Mouse (Mus musculus): ENCODE data around the gene Kcnv2. TPM values are rescaled to one million over a fixed set of nuclear protein-coding genes. Genes with fewer than 3 reads are reported as not detected.

Gene Kcnv2
- not detected in 2 replicates for polyA plus RNA-seq (2015; fragmentation: Nextera tagmentation; extraction: Ambion mirVana)

DNA sequence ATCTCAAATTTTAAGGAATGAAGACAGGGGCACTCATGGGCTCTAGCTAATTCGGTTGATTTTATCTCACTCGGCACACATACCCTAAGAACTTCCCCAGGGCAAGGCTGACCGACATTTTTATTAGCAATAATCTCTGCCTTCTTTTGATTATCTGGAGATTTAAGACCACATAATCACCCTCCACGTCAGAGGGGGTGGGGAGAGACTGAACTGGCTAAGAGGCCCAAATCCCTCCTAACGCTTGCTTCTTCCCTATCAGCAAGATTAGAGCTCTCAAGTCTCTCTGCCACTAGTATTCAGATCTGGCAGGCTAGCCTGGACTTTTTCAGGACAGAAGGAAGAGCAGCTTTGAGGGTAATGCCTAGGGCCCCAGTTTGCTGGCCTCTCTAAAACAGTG is at the start of gene Kcnv2:
Gene Kcnv2, plus strand, starts transcription at position 308 of the 400 bp plus-strand sequence.
- ATAC-seq (ENCODE audit: insufficient read depth), result no peak
- 41% methylated on average over 5 of the region's 5 CpGs for WGBS (ENCODE audit: insufficient replicate concordance)
- H3K4me2 ChIP-seq, result no peak within 1 kb of the TSS

DNA sequence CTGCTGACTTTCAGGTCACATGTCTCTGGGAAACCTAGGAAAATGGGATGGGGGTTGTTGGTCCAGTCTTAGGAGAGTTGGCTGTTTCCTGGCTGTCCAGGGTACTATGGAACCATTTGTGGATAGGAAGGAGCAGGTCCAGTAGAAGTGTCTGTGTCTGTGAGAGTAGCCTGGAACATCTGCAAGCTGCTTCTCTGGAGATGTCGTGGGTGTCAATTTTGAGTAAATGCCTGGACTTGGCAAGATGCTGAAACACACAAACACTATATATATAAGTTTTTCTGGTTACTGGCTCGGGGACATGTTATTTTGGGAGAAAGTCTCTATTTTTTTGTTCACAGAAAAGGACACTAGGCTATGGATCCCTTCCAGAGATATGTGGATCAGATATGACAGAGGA is 49.0 kb upstream of the Kcnv2 start:
- Histone ChIP-seq H3K4me2 (no peak overlapping the region), H3K9me3 (replicated peaks) (no peaks in the 10 kb centered on the region), H3K9ac (no peak overlapping the region), H3K4me1 (replicated peaks) (no peaks in the 10 kb centered on the region), H3K27me3 (no peaks in the 10 kb centered on the region), H3K36me3 (replicated peaks) (no peaks in the 10 kb centered on the region), H3K4me3 (replicated peaks) (no peak overlapping the region), H3K27ac (replicated peaks) (no peak overlapping the region)
- WGBS (ENCODE audit: insufficient replicate concordance), result 45% methylated on average over 2 of the region's 2 CpGs
- ATAC-seq (ENCODE audit: insufficient read depth), result no peak

More for the DNA sequence above, at the start of gene Kcnv2:
- H3K4me1 ChIP-seq (replicated peaks), result 0 out of 2 replicates have a peak, but pooled peaks cover 6% of the 10 kb centered on the region
- H3K9me3 ChIP-seq (replicated peaks), result no peaks in the 10 kb centered on the region
- no peak within 1 kb of the TSS for H3K4me3 ChIP-seq (replicated peaks)
- no peak within 1 kb of the TSS for H3K9ac ChIP-seq
- no peak within 1 kb of the TSS for H3K27ac ChIP-seq (replicated peaks)
- no peaks in the 10 kb centered on the region for H3K27me3 ChIP-seq
- no peaks in the 10 kb centered on the region for H3K36me3 ChIP-seq (replicated peaks)

DNA sequence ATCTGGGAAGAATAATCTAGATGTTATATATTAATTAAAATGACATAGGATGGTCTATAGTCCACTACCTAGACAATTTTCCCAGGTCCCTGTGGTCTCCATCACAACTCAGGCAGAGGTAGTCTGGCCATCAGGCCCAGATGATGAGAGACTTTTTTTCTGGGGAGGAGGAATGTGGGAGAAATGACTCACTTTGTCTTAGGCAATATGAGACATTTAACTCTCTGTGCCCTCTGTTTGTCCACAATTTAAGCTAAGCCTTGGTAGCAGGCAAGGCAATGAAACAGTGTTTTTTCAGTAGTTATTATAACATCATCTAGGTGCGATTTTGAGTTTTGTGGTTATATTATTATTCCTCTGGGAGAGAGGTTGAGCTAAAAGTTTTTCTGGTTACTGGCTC is 48.0 kb upstream of the Kcnv2 start:
- no peak overlapping the region for H3K9ac ChIP-seq
- no peaks in the 10 kb centered on the region for H3K27me3 ChIP-seq
- ATAC-seq (ENCODE audit: insufficient read depth), result no peak
- H3K4me1 ChIP-seq (replicated peaks), result no peaks in the 10 kb centered on the region
- no peak overlapping the region for H3K27ac ChIP-seq (replicated peaks)
- no peak overlapping the region for H3K4me2 ChIP-seq
- WGBS (ENCODE audit: insufficient replicate concordance), result 35% methylated on average over 1 of the region's 1 CpGs
- no peaks in the 10 kb centered on the region for H3K36me3 ChIP-seq (replicated peaks)
- H3K9me3 ChIP-seq (replicated peaks), result no peaks in the 10 kb centered on the region
- H3K4me3 ChIP-seq (replicated peaks), result no peak overlapping the region

- no peaks in the 10 kb centered on the region for H3K27me3 ChIP-seq
These were observed 43.2 kb upstream of the Kcnv2 start for GRCm38 (mm10) chr19:27279174-27279573.

GRCm38 (mm10) chr19:27310039-27310438 is 12.3 kb upstream of the Kcnv2 start:
- H3K27ac ChIP-seq (replicated peaks), result no peak overlapping the region
- no peaks in the 10 kb centered on the region for H3K27me3 ChIP-seq
- 54% methylated on average over 2 of the region's 2 CpGs for WGBS (ENCODE audit: insufficient replicate concordance)
- ATAC-seq (ENCODE audit: insufficient read depth), result no peak
- no peaks in the 10 kb centered on the region for H3K36me3 ChIP-seq (replicated peaks)
- H3K9me3 ChIP-seq (replicated peaks), result no peaks in the 10 kb centered on the region
- no peaks in the 10 kb centered on the region for H3K4me1 ChIP-seq (replicated peaks)
- no peak overlapping the region for H3K4me3 ChIP-seq (replicated peaks)
- no peak overlapping the region for H3K4me2 ChIP-seq
- H3K9ac ChIP-seq, result no peak overlapping the region

More at GRCm38 (mm10) chr19:27279174-27279573, 43.2 kb upstream of the Kcnv2 start:
- no peak overlapping the region for H3K27ac ChIP-seq (replicated peaks)
- no peaks in the 10 kb centered on the region for H3K36me3 ChIP-seq (replicated peaks)
- WGBS (ENCODE audit: insufficient replicate concordance), result 64% methylated on average over 2 of the region's 2 CpGs
- H3K9me3 ChIP-seq (replicated peaks), result no peaks in the 10 kb centered on the region
- no peaks in the 10 kb centered on the region for H3K4me1 ChIP-seq (replicated peaks)
- no peak overlapping the region for H3K9ac ChIP-seq
- no peak overlapping the region for H3K4me3 ChIP-seq (replicated peaks)
- no peak overlapping the region for H3K4me2 ChIP-seq
- ATAC-seq (ENCODE audit: insufficient read depth), result no peak

GRCm38 (mm10) chr19:27311311-27311710 is 11.1 kb upstream of the Kcnv2 start:
- 70% methylated on average over 3 of the region's 3 CpGs for WGBS (ENCODE audit: insufficient replicate concordance)
- Histone ChIP-seq H3K4me3 (replicated peaks) (no peak overlapping the region), H3K27me3 (no peaks in the 10 kb centered on the region), H3K36me3 (replicated peaks) (no peaks in the 10 kb centered on the region), H3K4me2 (no peak overlapping the region), H3K4me1 (replicated peaks) (no peaks in the 10 kb centered on the region), H3K9ac (no peak overlapping the region), H3K9me3 (replicated peaks) (no peaks in the 10 kb centered on the region), H3K27ac (replicated peaks) (no peak overlapping the region)
- ATAC-seq (ENCODE audit: insufficient read depth), result no peak

DNA sequence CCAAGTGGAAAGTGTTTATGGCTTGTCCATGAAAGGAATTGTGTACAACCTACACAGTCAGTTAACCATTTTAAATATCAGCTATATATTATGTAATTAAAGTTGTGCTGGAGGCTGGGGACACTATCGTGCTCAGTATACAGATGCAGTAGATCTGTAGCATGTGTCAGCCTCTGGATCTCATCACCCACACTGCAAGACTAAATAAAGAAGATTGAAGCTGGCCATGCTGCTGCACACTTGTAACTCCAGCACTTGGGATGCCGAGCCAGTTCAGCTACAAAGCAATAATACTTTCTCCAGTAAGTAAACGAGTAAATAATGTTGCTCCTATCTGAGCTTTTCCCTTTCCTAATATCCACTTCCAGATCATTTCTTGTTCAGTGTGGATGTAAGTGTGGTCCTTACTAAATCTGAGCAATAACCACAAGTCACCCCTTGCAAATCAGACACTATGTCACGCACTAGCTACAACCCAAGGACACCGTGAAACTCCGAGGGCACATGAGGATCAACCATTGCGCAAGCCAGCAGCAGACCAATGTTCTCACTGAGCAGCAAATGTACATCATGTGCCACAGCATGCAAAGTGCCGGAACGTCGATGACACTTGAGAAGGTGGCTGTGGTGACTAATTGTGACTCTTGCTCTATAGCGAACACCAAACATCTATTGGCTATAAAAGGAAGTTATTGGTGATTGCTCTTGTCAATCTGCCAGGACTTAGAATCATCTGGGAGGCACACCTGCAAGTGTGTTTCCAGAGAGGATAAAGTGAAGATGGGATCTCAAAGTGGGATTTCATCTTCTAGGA is 9.9 kb upstream of the Kcnv2 start:
- peak; percentile 34; the same call in 1 of the 2 replicates for ATAC-seq (ENCODE audit: insufficient read depth)
- 70% methylated on average over 11 of the region's 11 CpGs for WGBS (ENCODE audit: insufficient replicate concordance)

DNA sequence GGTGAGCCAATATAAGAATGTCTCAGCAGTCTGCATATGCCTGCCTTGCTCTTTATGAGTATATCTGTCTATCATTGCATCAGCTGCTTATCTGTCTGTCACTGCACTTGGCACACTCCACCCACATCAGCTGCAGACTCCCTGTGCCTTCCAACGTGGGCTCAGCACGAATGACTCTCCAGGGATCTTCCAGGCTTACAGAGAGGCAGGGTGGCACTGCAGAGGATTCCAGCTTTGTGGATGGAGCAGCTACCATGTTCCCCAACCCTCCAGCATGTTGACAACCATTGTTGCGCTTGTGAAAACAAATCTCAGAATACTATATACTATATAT is 9.3 kb upstream of the Kcnv2 start:
- 43% methylated on average over 3 of the region's 3 CpGs for WGBS (ENCODE audit: insufficient replicate concordance)
- ATAC-seq (ENCODE audit: insufficient read depth), result no peak
- no peaks in the 10 kb centered on the region for H3K27me3 ChIP-seq
- H3K4me2 ChIP-seq, result no peak overlapping the region
- no peak overlapping the region for H3K27ac ChIP-seq (replicated peaks)
- no peaks in the 10 kb centered on the region for H3K4me1 ChIP-seq (replicated peaks)
- no peak overlapping the region for H3K9ac ChIP-seq
- no peaks in the 10 kb centered on the region for H3K9me3 ChIP-seq (replicated peaks)
- no peaks in the 10 kb centered on the region for H3K36me3 ChIP-seq (replicated peaks)
- H3K4me3 ChIP-seq (replicated peaks), result no peak overlapping the region

More for the DNA sequence above, 9.9 kb upstream of the Kcnv2 start:
- H3K27ac ChIP-seq (replicated peaks), result no peak overlapping the region
- H3K9ac ChIP-seq, result no peak overlapping the region
- H3K4me1 ChIP-seq (replicated peaks), result no peaks in the 10 kb centered on the region
- H3K4me3 ChIP-seq (replicated peaks), result no peak overlapping the region
- no peaks in the 10 kb centered on the region for H3K27me3 ChIP-seq
- no peaks in the 10 kb centered on the region for H3K36me3 ChIP-seq (replicated peaks)
- H3K9me3 ChIP-seq (replicated peaks), result no peaks in the 10 kb centered on the region
- H3K4me2 ChIP-seq, result no peak overlapping the region

DNA sequence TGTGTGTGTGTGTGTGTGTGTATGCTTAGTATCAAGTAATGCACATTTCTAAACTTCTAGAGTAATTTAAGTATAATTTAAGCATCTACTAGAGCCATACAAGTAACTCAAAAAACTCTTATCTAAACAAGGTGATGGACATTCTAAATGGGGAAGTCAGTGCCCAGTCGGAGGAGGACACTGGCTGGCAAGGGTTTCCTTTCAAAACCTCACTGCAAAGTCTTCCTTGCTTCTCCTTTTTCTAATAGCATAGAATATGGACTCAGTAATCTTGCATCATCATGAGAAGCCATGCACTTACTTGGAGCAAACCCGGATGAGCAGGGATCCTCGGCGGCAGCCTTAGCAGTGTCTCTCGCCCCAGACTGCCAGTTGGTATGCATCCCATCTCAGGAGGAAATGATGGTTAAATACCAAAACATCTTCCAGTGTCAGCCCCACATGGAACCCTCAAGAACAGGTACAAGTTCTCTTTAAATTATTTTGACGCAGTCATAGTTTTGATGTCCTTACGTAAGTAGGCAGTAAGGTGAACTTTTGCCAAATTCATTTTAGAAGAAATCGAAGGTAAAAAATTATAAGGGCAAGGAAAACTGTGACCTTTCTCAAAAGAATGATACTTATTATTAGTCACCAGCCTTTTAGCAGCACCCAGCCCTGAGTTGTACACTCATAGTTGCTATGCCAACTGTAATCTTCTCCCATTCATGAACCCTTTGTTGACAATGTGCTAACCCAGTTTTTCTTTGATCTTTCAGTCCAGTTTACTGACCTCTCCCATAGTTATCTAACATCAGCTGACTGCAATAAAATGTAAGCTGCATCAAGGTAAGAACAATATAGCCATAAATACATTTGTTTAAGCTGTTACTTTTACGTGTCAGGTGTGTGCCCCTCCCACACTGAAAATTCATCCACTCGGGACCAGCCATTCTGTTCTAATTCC is 5.8 kb upstream of the Kcnv2 start:
- Histone ChIP-seq H3K27ac (replicated peaks) (no peak overlapping the region), H3K9me3 (replicated peaks) (no peaks in the 10 kb centered on the region), H3K4me3 (replicated peaks) (no peak overlapping the region), H3K36me3 (replicated peaks) (no peaks in the 10 kb centered on the region), H3K9ac (no peak overlapping the region), H3K4me2 (no peak overlapping the region), H3K27me3 (no peaks in the 10 kb centered on the region), H3K4me1 (replicated peaks) (no peaks in the 10 kb centered on the region)
- ATAC-seq (ENCODE audit: insufficient read depth), result no peak
- WGBS (ENCODE audit: insufficient replicate concordance), result 45% methylated on average over 10 of the region's 10 CpGs

GRCm38 (mm10) chr19:27317337-27317736 is 5.1 kb upstream of the Kcnv2 start:
- H3K4me2 ChIP-seq, result no peak overlapping the region
- H3K9ac ChIP-seq, result no peak overlapping the region
- H3K27me3 ChIP-seq, result no peaks in the 10 kb centered on the region
- H3K9me3 ChIP-seq (replicated peaks), result no peaks in the 10 kb centered on the region
- H3K4me1 ChIP-seq (replicated peaks), result no peaks in the 10 kb centered on the region
- WGBS (ENCODE audit: insufficient replicate concordance), result 68% methylated on average over 5 of the region's 5 CpGs
- no peak overlapping the region for H3K4me3 ChIP-seq (replicated peaks)
- no peak for ATAC-seq (ENCODE audit: insufficient read depth)
- H3K27ac ChIP-seq (replicated peaks), result no peak overlapping the region
- no peaks in the 10 kb centered on the region for H3K36me3 ChIP-seq (replicated peaks)

DNA sequence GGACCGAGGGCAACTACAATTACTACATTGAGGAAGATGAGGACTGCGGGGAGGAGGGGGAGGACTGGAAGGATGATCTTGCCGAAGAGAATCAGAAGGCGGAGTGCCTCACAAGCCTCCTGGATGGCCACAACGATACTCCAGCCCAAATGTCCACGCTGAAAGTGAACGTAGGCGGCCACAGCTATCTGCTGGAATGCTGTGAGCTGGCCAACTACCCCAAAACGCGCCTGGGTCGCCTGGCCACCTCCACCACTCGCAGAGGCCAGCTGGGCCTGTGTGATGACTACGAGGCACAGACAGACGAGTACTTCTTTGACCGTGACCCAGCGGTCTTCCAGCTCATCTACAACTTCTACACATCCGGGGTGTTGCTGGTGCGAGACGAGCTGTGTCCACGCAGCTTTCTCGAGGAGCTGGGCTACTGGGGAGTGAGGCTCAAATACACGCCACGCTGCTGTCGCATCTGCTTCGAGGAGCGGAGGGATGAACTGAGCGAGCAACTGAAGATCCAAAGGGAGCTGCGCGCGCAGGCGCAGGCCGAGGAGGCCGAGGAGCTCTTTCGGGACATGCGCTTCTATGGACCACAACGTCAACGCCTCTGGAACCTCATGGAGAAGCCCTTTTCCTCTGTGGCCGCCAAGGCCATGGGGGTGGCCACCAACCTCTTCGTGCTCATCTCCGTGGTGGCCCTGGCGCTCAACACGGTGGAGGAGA is 681 bp downstream of the Kcnv2 start:
- Histone ChIP-seq H3K4me3 (replicated peaks) (no peak overlapping the region), H3K4me1 (replicated peaks) (peaks cover 10% of the 10 kb centered on the region; the same call in 1 of the 2 replicates), H3K27ac (replicated peaks) (no peak overlapping the region), H3K27me3 (no peaks in the 10 kb centered on the region), H3K9me3 (replicated peaks) (no peaks in the 10 kb centered on the region), H3K9ac (no peak overlapping the region), H3K36me3 (replicated peaks) (no peaks in the 10 kb centered on the region), H3K4me2 (no peak overlapping the region)
- 81% methylated on average over 42 of the region's 42 CpGs for WGBS (ENCODE audit: insufficient replicate concordance)
- ATAC-seq (ENCODE audit: insufficient read depth), result no peak
